Mouse (Mus musculus) lung, adult 2 months (tissue): ENCODE measurements around the gene Kif19a.

Source experiments
- CTCF ChIP-seq: fragments of 200-500 bp; IDR thresholded peaks from 2 replicates; pipeline ENCODE4 v1.5.1; 2011; ENCODE audit warnings: mild to moderate bottlenecking, low read length, control low read depth; ENCODE audit not compliant: insufficient read depth
- POLR2A ChIP-seq: fragments of 200-500 bp; IDR thresholded peaks from 2 replicates; pipeline ENCODE4 v1.6.1; 2011; ENCODE audit warnings: low read depth, mild to moderate bottlenecking, control low read depth, low read length, borderline replicate concordance; ENCODE audit errors: extremely low read depth

DNA sequence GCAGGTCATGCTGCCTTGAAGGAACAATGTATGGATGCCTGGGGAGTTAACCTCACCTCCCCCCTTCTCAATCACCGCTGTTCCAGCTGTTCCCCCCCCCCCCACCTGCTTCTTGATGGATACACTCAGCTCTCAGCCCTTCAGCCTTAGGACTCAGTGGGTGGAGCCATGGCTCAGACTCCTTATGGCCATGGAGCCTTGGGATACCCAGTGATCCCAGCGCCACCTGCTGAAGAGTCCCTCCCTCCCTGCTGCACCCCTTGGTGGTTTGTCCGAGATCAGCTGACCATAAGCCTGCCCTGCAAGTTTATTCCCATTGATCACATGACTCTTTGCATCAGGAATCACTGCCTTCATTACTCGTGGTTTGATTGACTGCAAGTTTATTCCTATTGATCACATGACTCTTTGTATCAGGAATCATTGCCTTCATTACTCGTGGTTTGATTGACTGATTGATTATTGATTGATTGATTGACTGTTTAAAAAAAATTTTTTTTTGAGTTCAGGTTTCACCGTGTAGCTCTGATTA is 35.3 kb upstream of the Kif19a start:
- TF ChIP-seq CTCF (no peak), POLR2A (no peak)
